Mouse (Mus musculus): ENCODE measurements at regions not wholly inside any gene's neighbourhood (a gene's known extent, or its start where the extent isn't known, plus 50 kb on each side); places are given as distances from the start of the nearest gene placed in this dataset.

- no peaks in the 10 kb centered on the region for H3K9me3 ChIP-seq (replicated peaks; ENCODE audit: low read length)
- H3K36me3 ChIP-seq (ENCODE audit: insufficient read depth, low read length) = no peaks in the 10 kb centered on the region
- H3K27ac ChIP-seq = no peak overlapping the region
- 29% methylated on average over 3 of the region's 3 CpGs for WGBS
- ATAC-seq (replicated peaks; ENCODE audit: low FRiP score, low read depth) (no peak), DNase-seq (ENCODE audit: low spot score) (peak; percentile 82)
- no peaks in the 10 kb centered on the region for H3K4me1 ChIP-seq (replicated peaks; ENCODE audit: insufficient read depth, low read length)
- no peak overlapping the region for H3K4me3 ChIP-seq (replicated peaks; ENCODE audit: low read depth, low read length)
- peak; percentile 83 for TF ChIP-seq CTCF (IDR thresholded peaks at IDR 0.05; ENCODE audit: low read depth)
- no peak overlapping the region for H3K9ac ChIP-seq (ENCODE audit: low read depth, low read length)
- no peak overlapping the region for H3K4me2 ChIP-seq (ENCODE audit: low read length)
- H3K27me3 ChIP-seq (ENCODE audit: insufficient read depth, low read length) = no peaks in the 10 kb centered on the region
Observed at GRCm38 (mm10) chr10:45916928-45917327, 339.3 kb downstream of the Hace1 start.

- ATAC-seq (replicated peaks; ENCODE audit: low FRiP score, low read depth) = no peak
- no peak overlapping the region for H3K9ac ChIP-seq (ENCODE audit: low read depth, low read length)
- TF ChIP-seq CTCF (IDR thresholded peaks at IDR 0.05; ENCODE audit: low read depth) = no peak
- no peaks in the 10 kb centered on the region for H3K27me3 ChIP-seq (ENCODE audit: insufficient read depth, low read length)
- H3K4me2 ChIP-seq (ENCODE audit: low read length) = no peak overlapping the region
- no peaks in the 10 kb centered on the region for H3K36me3 ChIP-seq (ENCODE audit: insufficient read depth, low read length)
- no peak overlapping the region for H3K27ac ChIP-seq
- DNase-seq (ENCODE audit: low spot score) = no peak
- no peaks in the 10 kb centered on the region for H3K4me1 ChIP-seq (replicated peaks; ENCODE audit: insufficient read depth, low read length)
- H3K9me3 ChIP-seq (replicated peaks; ENCODE audit: low read length) = no peaks in the 10 kb centered on the region
- 32% methylated on average over 1 of the region's 1 CpGs for WGBS
- H3K4me3 ChIP-seq (replicated peaks; ENCODE audit: low read depth, low read length) = no peak overlapping the region
Observed at GRCm38 (mm10) chr10:45925746-45926145, 348.1 kb downstream of the Hace1 start.

GRCm38 (mm10) chr10:45933631-45934310, 356.1 kb downstream of the Hace1 start:
- Histone ChIP-seq H3K4me1 (replicated peaks; ENCODE audit: insufficient read depth, low read length) (no peaks in the 10 kb centered on the region), H3K27ac (no peak overlapping the region), H3K4me2 (ENCODE audit: low read length) (no peak overlapping the region), H3K36me3 (ENCODE audit: insufficient read depth, low read length) (no peaks in the 10 kb centered on the region), H3K4me3 (replicated peaks; ENCODE audit: low read depth, low read length) (no peak overlapping the region), H3K9ac (ENCODE audit: low read depth, low read length) (no peak overlapping the region), H3K9me3 (replicated peaks; ENCODE audit: low read length) (no peaks in the 10 kb centered on the region), H3K27me3 (ENCODE audit: insufficient read depth, low read length) (no peaks in the 10 kb centered on the region)
- DNase-seq (ENCODE audit: low spot score) (no peak), ATAC-seq (replicated peaks; ENCODE audit: low FRiP score, low read depth) (no peak)
- TF ChIP-seq CTCF (IDR thresholded peaks at IDR 0.05; ENCODE audit: low read depth) = no peak
- WGBS = 92% methylated on average over 4 of the region's 4 CpGs

DNA sequence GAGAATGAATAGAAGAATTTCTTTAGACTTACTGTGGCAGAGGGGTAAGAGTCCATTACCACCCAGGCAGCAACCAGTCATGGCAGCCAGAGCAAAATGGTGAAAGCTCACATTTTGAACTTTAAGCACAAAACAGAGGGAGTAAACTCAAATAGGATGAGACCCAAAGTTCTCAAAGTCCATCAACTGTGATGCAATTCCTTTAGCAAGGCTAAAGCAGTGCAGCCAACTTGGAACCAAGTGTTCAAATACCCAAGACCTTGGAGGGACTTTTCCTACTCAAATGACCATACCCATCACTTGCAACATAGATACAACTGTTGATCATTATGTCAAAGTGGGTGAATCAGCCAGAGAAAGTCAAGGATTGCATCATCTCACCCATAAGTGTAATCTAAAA, 380.1 kb downstream of the Hace1 start:
- Histone ChIP-seq H3K9me3 (replicated peaks; ENCODE audit: low read length) (no peaks in the 10 kb centered on the region), H3K4me1 (replicated peaks; ENCODE audit: insufficient read depth, low read length) (no peaks in the 10 kb centered on the region), H3K4me2 (ENCODE audit: low read length) (no peak overlapping the region), H3K4me3 (replicated peaks; ENCODE audit: low read depth, low read length) (no peak overlapping the region), H3K27me3 (ENCODE audit: insufficient read depth, low read length) (no peaks in the 10 kb centered on the region), H3K27ac (no peak overlapping the region), H3K36me3 (ENCODE audit: insufficient read depth, low read length) (no peaks in the 10 kb centered on the region), H3K9ac (ENCODE audit: low read depth, low read length) (no peak overlapping the region)
- TF ChIP-seq CTCF (IDR thresholded peaks at IDR 0.05; ENCODE audit: low read depth) = no peak
- no peak for DNase-seq (ENCODE audit: low spot score)
- ATAC-seq (replicated peaks; ENCODE audit: low FRiP score, low read depth) = no peak

DNA sequence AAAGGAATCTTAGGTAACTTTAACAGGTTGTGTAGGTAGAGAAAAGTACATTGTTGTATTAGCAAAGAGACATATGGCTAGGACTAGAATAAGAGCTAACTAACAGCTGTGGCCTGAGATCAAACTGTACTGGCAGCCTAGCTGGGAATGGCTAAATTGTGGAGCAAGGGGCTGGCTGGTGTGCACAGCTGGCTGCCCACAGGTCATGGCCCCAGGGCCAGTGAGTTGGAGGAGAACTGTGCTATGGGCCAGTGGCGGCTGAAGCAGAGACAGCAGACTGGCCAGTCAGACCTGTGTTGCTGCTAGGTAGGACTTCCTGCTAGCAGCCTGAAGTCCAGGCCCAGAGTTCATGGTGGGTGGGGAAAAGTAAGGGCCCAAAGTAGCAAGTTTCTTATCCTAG, 394.6 kb downstream of the Hace1 start:
- Histone ChIP-seq H3K9ac (ENCODE audit: low read depth, low read length) (no peak overlapping the region), H3K4me1 (replicated peaks; ENCODE audit: insufficient read depth, low read length) (no peaks in the 10 kb centered on the region), H3K27ac (no peak overlapping the region), H3K4me2 (ENCODE audit: low read length) (no peak overlapping the region), H3K9me3 (replicated peaks; ENCODE audit: low read length) (no peaks in the 10 kb centered on the region), H3K4me3 (replicated peaks; ENCODE audit: low read depth, low read length) (no peak overlapping the region), H3K36me3 (ENCODE audit: insufficient read depth, low read length) (no peaks in the 10 kb centered on the region), H3K27me3 (ENCODE audit: insufficient read depth, low read length) (no peaks in the 10 kb centered on the region)
- no peak for DNase-seq (ENCODE audit: low spot score)
- no peak for TF ChIP-seq CTCF (IDR thresholded peaks at IDR 0.05; ENCODE audit: low read depth)
- 38% methylated on average over 1 of the region's 1 CpGs for WGBS
- no peak for ATAC-seq (replicated peaks; ENCODE audit: low FRiP score, low read depth)

- TF ChIP-seq CTCF (IDR thresholded peaks at IDR 0.05; ENCODE audit: low read depth) = no peak
- Histone ChIP-seq H3K36me3 (ENCODE audit: insufficient read depth, low read length) (no peaks in the 10 kb centered on the region), H3K27me3 (ENCODE audit: insufficient read depth, low read length) (no peaks in the 10 kb centered on the region), H3K27ac (no peak overlapping the region), H3K4me3 (replicated peaks; ENCODE audit: low read depth, low read length) (no peak overlapping the region), H3K9me3 (replicated peaks; ENCODE audit: low read length) (no peaks in the 10 kb centered on the region), H3K9ac (ENCODE audit: low read depth, low read length) (no peak overlapping the region), H3K4me2 (ENCODE audit: low read length) (no peak overlapping the region), H3K4me1 (replicated peaks; ENCODE audit: insufficient read depth, low read length) (no peaks in the 10 kb centered on the region)
- DNase-seq (ENCODE audit: low spot score) (no peak), ATAC-seq (replicated peaks; ENCODE audit: low FRiP score, low read depth) (no peak)
- 51% methylated on average over 4 of the region's 4 CpGs for WGBS
Observed at GRCm38 (mm10) chr10:45982731-45983274, 405.2 kb downstream of the Hace1 start.
